Mouse (Mus musculus) forebrain, embryonic 10.5 days (tissue): ENCODE measurements at regions not wholly inside any gene's neighbourhood (a gene's known extent, or its start where the extent isn't known, plus 50 kb on each side); places are given as distances from the start of the nearest gene placed in this dataset.

Experiments
- DNase-seq: peaks from one replicate; pipeline ENCODE4 v3.0.0-alpha.2; 2017; ENCODE audit warnings: low spot score; ENCODE audit errors: extremely low spot score
- H3K27ac ChIP-seq: fragments of 300-500 bp; sonication (generic); 2 replicates; pipeline ENCODE4 v1.5.1; 2016; ENCODE audit warnings: mild to moderate bottlenecking
- H3K27me3 ChIP-seq: fragments of 300-500 bp; sonication (generic); 2 replicates; pipeline ENCODE4 v1.6.1; 2016; ENCODE audit warnings: mild to moderate bottlenecking; ENCODE audit not compliant: poor library complexity, severe bottlenecking
- H3K36me3 ChIP-seq: fragments of 300-500 bp; sonication (generic); replicated peaks from 2 replicates; pipeline ENCODE4 v1.6.1; 2016; ENCODE audit warnings: mild to moderate bottlenecking, moderate library complexity
- H3K4me1 ChIP-seq: fragments of 300-500 bp; sonication (generic); 2 replicates; pipeline ENCODE4 v1.6.1; 2016
- H3K4me3 ChIP-seq: fragments of 300-500 bp; sonication (generic); 2 replicates; pipeline ENCODE4 v1.5.1; 2016; ENCODE audit warnings: mild to moderate bottlenecking, moderate library complexity
- H3K9me3 ChIP-seq: fragments of 300-500 bp; sonication (generic); 2 replicates; pipeline ENCODE4 v1.6.1; 2016; ENCODE audit warnings: mild to moderate bottlenecking, moderate library complexity
- whole genome bisulfite sequencing: fragments of 180-500 bp; shearing (Covaris S2); methylation state at CpG from one replicate; pipeline ENCODE4 v1.1.7; 2016; 5-methylcytosine and 5-hydroxymethylcytosine counted together

GRCm38 (mm10) chr3:21492413-21492812 is 584.0 kb upstream of the Tbl1xr1 start:
- no peak overlapping the region for H3K27ac ChIP-seq
- no peaks in the 10 kb centered on the region for H3K9me3 ChIP-seq
- H3K4me1 ChIP-seq, result peaks cover 13% of the 10 kb centered on the region
- no peak for DNase-seq
- H3K4me3 ChIP-seq, result no peak overlapping the region
- H3K36me3 ChIP-seq, result no peaks in the 10 kb centered on the region
- no peaks in the 10 kb centered on the region for H3K27me3 ChIP-seq
- WGBS, result 70% methylated on average over 3 of the region's 3 CpGs

GRCm38 (mm10) chr3:21493384-21493783 is 583.1 kb upstream of the Tbl1xr1 start:
- WGBS, result 90% methylated on average over 6 of the region's 6 CpGs
- Histone ChIP-seq H3K4me3 (no peak overlapping the region), H3K27me3 (no peaks in the 10 kb centered on the region), H3K4me1 (peaks cover 13% of the 10 kb centered on the region), H3K27ac (no peak overlapping the region), H3K9me3 (no peaks in the 10 kb centered on the region), H3K36me3 (no peaks in the 10 kb centered on the region)
- no peak for DNase-seq

DNA sequence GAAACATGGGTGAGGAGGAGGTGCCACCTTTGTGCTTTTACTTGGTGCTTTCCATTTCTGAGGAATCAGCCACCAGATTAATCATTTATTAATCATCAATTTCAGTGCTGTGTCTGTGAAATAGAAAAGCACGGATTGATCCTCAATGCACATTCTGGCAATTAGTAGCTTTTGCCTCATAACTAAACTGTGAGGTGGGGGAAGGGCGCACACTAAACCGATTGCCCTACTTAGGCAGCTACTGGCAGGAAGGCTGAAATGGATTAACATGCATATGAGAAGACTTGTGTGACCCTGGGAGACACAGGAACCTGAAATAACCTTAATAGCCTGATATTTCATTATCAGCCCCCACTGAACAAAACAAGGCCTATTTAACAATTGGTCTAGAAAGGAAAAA is 581.5 kb upstream of the Tbl1xr1 start:
- peaks cover 13% of the 10 kb centered on the region for H3K4me1 ChIP-seq
- 60% methylated on average over 3 of the region's 3 CpGs for WGBS
- no peak for DNase-seq
- no peaks in the 10 kb centered on the region for H3K9me3 ChIP-seq
- H3K36me3 ChIP-seq, result no peaks in the 10 kb centered on the region
- no peak overlapping the region for H3K4me3 ChIP-seq
- no peaks in the 10 kb centered on the region for H3K27me3 ChIP-seq
- no peak overlapping the region for H3K27ac ChIP-seq

- peaks cover 13% of the 10 kb centered on the region for H3K4me1 ChIP-seq
- H3K27ac ChIP-seq, result 0 out of 2 replicates have a peak overlapping the region, but pooled peaks have one; percentile 8
- no peak for DNase-seq
- 83% methylated on average over 5 of the region's 5 CpGs for WGBS
- H3K36me3 ChIP-seq, result no peaks in the 10 kb centered on the region
- no peak overlapping the region for H3K4me3 ChIP-seq
- H3K27me3 ChIP-seq, result no peaks in the 10 kb centered on the region
- no peaks in the 10 kb centered on the region for H3K9me3 ChIP-seq
These were observed 580.8 kb upstream of the Tbl1xr1 start for GRCm38 (mm10) chr3:21495651-21496050.

DNA sequence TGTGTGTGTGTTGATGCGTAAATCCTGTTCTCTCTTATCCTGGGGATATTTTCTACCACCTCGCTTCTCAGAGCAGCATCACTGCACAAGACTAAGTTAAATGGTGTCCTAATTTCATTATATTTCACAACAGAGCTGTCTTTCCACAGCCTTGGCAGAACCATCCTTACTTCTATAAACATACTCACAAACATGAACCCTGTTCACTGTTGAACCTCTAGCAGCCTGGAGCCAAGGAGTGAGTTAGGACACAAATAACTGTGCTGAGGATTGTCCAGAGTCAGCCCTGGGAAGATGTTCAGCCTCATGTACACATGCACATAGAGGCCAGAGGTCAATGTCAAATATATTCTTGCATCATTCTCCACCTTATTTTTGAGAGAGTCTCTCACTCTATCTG is 580.3 kb upstream of the Tbl1xr1 start:
- 92% methylated on average over 2 of the region's 2 CpGs for WGBS
- Histone ChIP-seq H3K4me3 (no peak overlapping the region), H3K27me3 (no peaks in the 10 kb centered on the region), H3K27ac (no peak overlapping the region), H3K4me1 (peaks cover 13% of the 10 kb centered on the region), H3K36me3 (no peaks in the 10 kb centered on the region), H3K9me3 (no peaks in the 10 kb centered on the region)
- no peak for DNase-seq

GRCm38 (mm10) chr3:21497011-21497410 is 579.4 kb upstream of the Tbl1xr1 start:
- Histone ChIP-seq H3K4me1 (peaks cover 13% of the 10 kb centered on the region), H3K4me3 (no peak overlapping the region), H3K9me3 (no peaks in the 10 kb centered on the region), H3K36me3 (no peaks in the 10 kb centered on the region), H3K27ac (no peak overlapping the region), H3K27me3 (no peaks in the 10 kb centered on the region)
- DNase-seq, result no peak
- 88% methylated on average over 1 of the region's 1 CpGs for WGBS

GRCm38 (mm10) chr3:21507655-21508054 is 568.8 kb upstream of the Tbl1xr1 start:
- Histone ChIP-seq H3K4me1 (no peaks in the 10 kb centered on the region), H3K36me3 (no peaks in the 10 kb centered on the region), H3K27me3 (no peaks in the 10 kb centered on the region), H3K4me3 (no peak overlapping the region), H3K27ac (no peak overlapping the region), H3K9me3 (peaks cover 29% of the 10 kb centered on the region)
- DNase-seq, result no peak
- 96% methylated on average over 2 of the region's 2 CpGs for WGBS

- Histone ChIP-seq H3K9me3 (peaks cover 29% of the 10 kb centered on the region), H3K36me3 (no peaks in the 10 kb centered on the region), H3K4me1 (no peaks in the 10 kb centered on the region), H3K27me3 (no peaks in the 10 kb centered on the region), H3K4me3 (no peak overlapping the region), H3K27ac (no peak overlapping the region)
- 87% methylated on average over 4 of the region's 4 CpGs for WGBS
- no peak for DNase-seq
These were observed 564.4 kb upstream of the Tbl1xr1 start for GRCm38 (mm10) chr3:21512081-21512480.

GRCm38 (mm10) chr3:21524426-21524937 is 552.0 kb upstream of the Tbl1xr1 start:
- Histone ChIP-seq H3K27ac (peak overlapping the region; percentile 35; the same call in 1 of the 2 replicates), H3K4me1 (peaks cover 8% of the 10 kb centered on the region; the same call in 1 of the 2 replicates), H3K9me3 (peaks cover 11% of the 10 kb centered on the region; the same call in 1 of the 2 replicates), H3K27me3 (no peaks in the 10 kb centered on the region), H3K4me3 (no peak overlapping the region), H3K36me3 (no peaks in the 10 kb centered on the region)
- WGBS, result 45% methylated on average over 1 of the region's 1 CpGs
- no peak for DNase-seq

GRCm38 (mm10) chr3:21530862-21531261 is 545.6 kb upstream of the Tbl1xr1 start:
- Histone ChIP-seq H3K9me3 (no peaks in the 10 kb centered on the region), H3K36me3 (no peaks in the 10 kb centered on the region), H3K27me3 (no peaks in the 10 kb centered on the region), H3K27ac (no peak overlapping the region), H3K4me1 (no peaks in the 10 kb centered on the region), H3K4me3 (no peak overlapping the region)
- 80% methylated on average over 5 of the region's 5 CpGs for WGBS
- DNase-seq, result no peak

- no peaks in the 10 kb centered on the region for H3K9me3 ChIP-seq
- WGBS, result 82% methylated on average over 2 of the region's 2 CpGs
These were observed 537.3 kb upstream of the Tbl1xr1 start for GRCm38 (mm10) chr3:21539138-21539537.

DNA sequence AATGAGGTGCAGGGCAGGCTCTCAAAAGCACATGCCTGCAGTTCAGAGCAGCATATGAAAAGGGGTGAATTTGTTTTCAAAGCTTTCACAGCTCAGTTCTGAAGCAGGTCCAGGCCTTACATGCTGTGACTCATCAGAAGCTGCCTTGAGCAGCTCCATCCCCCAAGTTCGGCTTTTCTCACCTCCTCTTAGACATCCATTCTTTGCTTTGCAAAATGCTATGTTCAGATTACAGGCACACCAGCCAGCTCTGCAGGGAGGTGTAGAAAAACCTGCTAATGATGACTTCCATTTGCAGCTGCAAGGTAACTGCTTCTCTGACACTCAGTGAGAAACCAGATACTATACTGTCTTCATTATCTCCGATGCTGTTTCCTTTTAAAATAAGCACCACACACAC is 532.0 kb upstream of the Tbl1xr1 start:
- H3K4me3 ChIP-seq, result no peak overlapping the region
- 66% methylated on average over 2 of the region's 2 CpGs for WGBS
- no peaks in the 10 kb centered on the region for H3K36me3 ChIP-seq

More at GRCm38 (mm10) chr3:21539138-21539537, 537.3 kb upstream of the Tbl1xr1 start:
- H3K4me1 ChIP-seq, result no peaks in the 10 kb centered on the region
- DNase-seq, result no peak
- H3K4me3 ChIP-seq, result no peak overlapping the region
- H3K36me3 ChIP-seq, result no peaks in the 10 kb centered on the region
- peaks cover 4% of the 10 kb centered on the region; the same call in 1 of the 2 replicates for H3K27me3 ChIP-seq
- no peak overlapping the region for H3K27ac ChIP-seq

GRCm38 (mm10) chr3:21545156-21545893 is 531.1 kb upstream of the Tbl1xr1 start:
- DNase-seq, result no peak
- Histone ChIP-seq H3K4me3 (no peak overlapping the region), H3K9me3 (no peaks in the 10 kb centered on the region), H3K36me3 (no peaks in the 10 kb centered on the region), H3K27me3 (no peaks in the 10 kb centered on the region), H3K4me1 (peaks cover 31% of the 10 kb centered on the region), H3K27ac (peak overlapping the region; percentile 60; the same call in 1 of the 2 replicates)
- WGBS, result 54% methylated on average over 5 of the region's 5 CpGs

More for the DNA sequence above, 532.0 kb upstream of the Tbl1xr1 start:
- H3K4me1 ChIP-seq, result peaks cover 24% of the 10 kb centered on the region
- peaks cover 4% of the 10 kb centered on the region; the same call in 1 of the 2 replicates for H3K27me3 ChIP-seq
- H3K9me3 ChIP-seq, result no peaks in the 10 kb centered on the region
- no peak for DNase-seq
- H3K27ac ChIP-seq, result no peak overlapping the region
